In the genomic region with DNA sequence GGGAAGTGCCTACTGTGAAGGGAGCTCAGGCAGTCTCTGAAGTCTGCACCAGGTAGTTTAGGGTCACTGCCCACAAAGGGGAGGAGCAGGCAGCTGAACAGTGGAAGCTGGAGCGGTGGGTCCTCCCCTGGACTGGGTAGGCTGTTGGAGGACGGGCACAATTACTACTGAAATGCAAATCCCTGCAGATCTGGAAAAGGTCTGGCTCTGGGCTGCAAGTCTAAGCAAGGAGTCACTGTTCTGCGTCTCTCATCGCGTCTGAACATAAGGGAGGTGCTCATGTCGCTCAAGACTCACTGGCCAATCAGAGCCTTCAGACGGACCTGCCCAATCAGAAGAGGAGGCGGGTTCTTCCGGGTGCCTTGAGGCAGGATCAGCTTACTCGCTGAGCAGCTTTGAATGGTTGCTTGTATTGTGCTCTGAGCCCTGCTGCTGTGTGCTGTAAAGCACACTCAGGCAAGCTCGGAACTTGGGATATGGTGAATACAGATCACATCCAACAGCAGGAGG, we compare ENCODE assay signal across 8 mouse cellular contexts. TPM values are rescaled to one million over a fixed set of nuclear protein-coding genes. Genes with fewer than 3 reads are reported as not detected.
DNase-seq lines count a peak whose midpoint lies in the region; ATAC-seq lines count a peak whose summit lies in the region.

No protein-coding gene starts in this region.

- peak overlapping the region; percentile 43 for H3K4me3 ChIP-seq in intestine, embryonic 14.5 days (ENCODE audit: low read depth, low read length)

- 0% methylated on average over 11 of the region's 11 CpGs for WGBS in intestine, embryonic 14.5 days

- peak overlapping the region; percentile 60 for H3K27ac ChIP-seq in intestine, embryonic 14.5 days (ENCODE audit: low read depth)

- no peaks in the 10 kb centered on the region for H3K9me3 ChIP-seq in intestine, embryonic 14.5 days (ENCODE audit: control insufficient read depth, low read length)

- no peaks in the 10 kb centered on the region for H3K4me1 ChIP-seq in intestine, embryonic 14.5 days (replicated peaks; ENCODE audit: control insufficient read depth, insufficient read depth, low read length)

- intact Hi-C loops in left cerebral cortex, postnatal 10 days (cut with DNase I), result no loop called here

- no peaks in the 10 kb centered on the region for H3K36me3 ChIP-seq in intestine, embryonic 14.5 days (ENCODE audit: control insufficient read depth, insufficient read depth, low read length)

- peak overlapping the region; percentile 40 for H3K9ac ChIP-seq in intestine, embryonic 14.5 days (ENCODE audit: low read length)

- DNase-seq in adrenal gland, adult (ENCODE audit: inconsistent age in 2 of 2, low spot score in 1 of 2), result peak; percentile 77 to 91
- DNase-seq in embryo, embryonic 11 days, result peak; percentile 93
- DNase-seq in gastrocnemius, postnatal 25 days, result peak; percentile 16
- peak; percentile 86 for DNase-seq in intestine, embryonic 14.5 days (ENCODE audit: low spot score)
- peak; percentile 81 to 90 for DNase-seq in left cerebral cortex, postnatal 10 days (ENCODE audit: extremely low spot score in 1 of 2, low spot score in 2 of 2)
- DNase-seq in right cerebral cortex, postnatal 25 days, result peak; percentile 65
- peak; percentile 58 to 67 for DNase-seq in urinary bladder, postnatal 36 days (ENCODE audit: low spot score in 2 of 2)

- no peaks in the 10 kb centered on the region for H3K27me3 ChIP-seq in intestine, embryonic 14.5 days (replicated peaks; ENCODE audit: control insufficient read depth, insufficient read depth, low read length)

- peak overlapping the region; percentile 66 for H3K4me2 ChIP-seq in intestine, embryonic 14.5 days (ENCODE audit: low read length)

- peak; percentile 98 for ATAC-seq in intestine, embryonic 14.5 days (replicated peaks; ENCODE audit: low FRiP score, low TSS enrichment, low read depth)
- ATAC-seq in megakaryocyte-erythroid progenitor cell, adult 5-6 weeks (replicated peaks; ENCODE audit: low FRiP score, low TSS enrichment, poor library complexity, severe bottlenecking), result peak; percentile 100

RNA-seq across cellular contexts. Expression of a gene that starts 17.8 kb away (rescaled TPM):
- not detected for total RNA-seq in gastrocnemius, postnatal 25 days (2021)
- polyA plus RNA-seq in intestine, embryonic 14.5 days (2014; fragmentation: Nextera tagmentation; extraction: Ambion mirVana), result not detected in 2 replicates
- not detected for total RNA-seq in left cerebral cortex, postnatal 10 days (2021)
- not detected in 2 replicates for total RNA-seq in megakaryocyte-erythroid progenitor cell, adult 5-6 weeks (2014; fragmentation: Nextera tagmentation)
- not detected in 2 replicates for total RNA-seq in megakaryocyte-erythroid progenitor cell, adult 5-6 weeks (2017)

Comparison
In these comparisons a context has a peak if more than half of its experiments do, and no peak if none do; other contexts are left out.
1. Peak in every context shown above with its lines: DNase-seq, ATAC-seq, H3K4me3 ChIP-seq and H3K27ac ChIP-seq.
2. DNase-seq: peak in every context shown above with its lines; median percentile 93 in embryo, embryonic 11 days; 86 in intestine, embryonic 14.5 days; 86 in left cerebral cortex, postnatal 10 days; 84 in adrenal gland, adult; 65 in right cerebral cortex, postnatal 25 days; 62 in urinary bladder, postnatal 36 days; 16 in gastrocnemius, postnatal 25 days.